Mouse (Mus musculus) heart, postnatal 25 days (tissue): ENCODE measurements around the gene Cdk15. TPM values are rescaled to one million over a fixed set of nuclear protein-coding genes. Genes with fewer than 3 reads are reported as not detected.

Experiments
- DNase-seq: peaks from one replicate; pipeline ENCODE4 v3.0.0; 2022; ENCODE audit warnings: low spot score
- intact Hi-C: fragments of 180-260 bp; cut with DNase I; formaldehyde crosslinking; loops from one replicate; pipeline ENCODE4 v1.15.1; 2025
- total RNA-seq, 2 experiments: library from RNA; stranded (reverse); gene quantifications; 2 replicates each; pipeline ENCODE4 v1.2.3; 2021

Gene Cdk15
- total RNA-seq, 2 experiments from 2014 or later = not detected

GRCm38 (mm10) chr1:59367928-59368648 lies 111.4 kb downstream of the Cdk15 start:
- DNase-seq = no peak
- intact Hi-C loops = no loop called here

GRCm38 (mm10) chr1:59368649-59369319 lies 112.1 kb downstream of the Cdk15 start:
- intact Hi-C loops = no loop called here

GRCm38 (mm10) chr1:59369320-59369685 lies 112.6 kb downstream of the Cdk15 start:
- no peak for DNase-seq
- intact Hi-C loops = no loop called here

More at GRCm38 (mm10) chr1:59368649-59369319, 112.1 kb downstream of the Cdk15 start:
- DNase-seq = no peak

- DNase-seq = no peak
- intact Hi-C loops = no loop called here
These were observed 113.7 kb downstream of the Cdk15 start for GRCm38 (mm10) chr1:59370355-59370950.

GRCm38 (mm10) chr1:59376021-59376548 lies 119.4 kb downstream of the Cdk15 start:
- intact Hi-C loops = no loop called here
- DNase-seq = no peak

- intact Hi-C loops = no loop called here
- DNase-seq = no peak
These were observed 119.9 kb downstream of the Cdk15 start for GRCm38 (mm10) chr1:59376557-59376956.

GRCm38 (mm10) chr1:59377312-59377711 lies 120.6 kb downstream of the Cdk15 start:
- intact Hi-C loops = no loop called here
- no peak for DNase-seq

- peak; percentile 47 for DNase-seq
- intact Hi-C loops = no loop called here
These were observed 124.2 kb downstream of the Cdk15 start for GRCm38 (mm10) chr1:59380926-59381325.

GRCm38 (mm10) chr1:59381483-59381882 lies 124.8 kb downstream of the Cdk15 start:
- no peak for DNase-seq
- intact Hi-C loops = no loop called here

- no peak for DNase-seq
- intact Hi-C loops = no loop called here
These were observed 125.8 kb downstream of the Cdk15 start for GRCm38 (mm10) chr1:59382516-59382915.

- intact Hi-C loops = no loop called here
- DNase-seq = peak; percentile 45
These were observed 126.4 kb downstream of the Cdk15 start for GRCm38 (mm10) chr1:59383049-59383610.

- DNase-seq = no peak
- intact Hi-C loops = no loop called here
These were observed 127.7 kb downstream of the Cdk15 start for GRCm38 (mm10) chr1:59384400-59384799.

GRCm38 (mm10) chr1:59385641-59386040 lies 128.9 kb downstream of the Cdk15 start:
- no peak for DNase-seq
- intact Hi-C loops = no loop called here

GRCm38 (mm10) chr1:59387542-59388314 lies 131.0 kb downstream of the Cdk15 start:
- intact Hi-C loops = no loop called here
- DNase-seq = no peak

GRCm38 (mm10) chr1:59389181-59389580 lies 132.5 kb downstream of the Cdk15 start:
- DNase-seq = no peak
- intact Hi-C loops = no loop called here

- DNase-seq = no peak
- intact Hi-C loops = no loop called here
These were observed 135.0 kb downstream of the Cdk15 start for GRCm38 (mm10) chr1:59391736-59392135.

GRCm38 (mm10) chr1:59394072-59394471 lies 137.4 kb downstream of the Cdk15 start:
- intact Hi-C loops = no loop called here
- no peak for DNase-seq

GRCm38 (mm10) chr1:59394616-59395015 lies 137.9 kb downstream of the Cdk15 start:
- intact Hi-C loops = no loop called here
- no peak for DNase-seq

- no peak for DNase-seq
- intact Hi-C loops = no loop called here
These were observed 139.3 kb downstream of the Cdk15 start for GRCm38 (mm10) chr1:59395992-59396391.
